Mouse (Mus musculus): ENCODE measurements around the gene Igsf1.

The Igsf1 gene

GRCm38 (mm10) chrX:49797213-49798019 is at the start of gene Igsf1:
Igsf1 (minus strand) TSS chrX:49797749.
- CTCF ChIA-PET: interaction anchor here (0.7 kb wide), 1 partner anchor 262 kb away, joined by 4 read pairs; no protein-coding TSS in a partner anchor

- CTCF ChIA-PET: no interaction called here
Observed at GRCm38 (mm10) chrX:49770828-49771227, 26.7 kb downstream of the Igsf1 start.

- CTCF ChIA-PET: no interaction called here
Observed at GRCm38 (mm10) chrX:49745192-49745591, 52.4 kb downstream of the Igsf1 start.

- CTCF ChIA-PET: no interaction called here
Observed at GRCm38 (mm10) chrX:49734959-49735358, 62.6 kb downstream of the Igsf1 start, which contains the start of gene Olfr1321. Olfr1321 (minus strand) TSS chrX:49735059.
